Mouse (Mus musculus): ENCODE measurements at regions not wholly inside any gene's neighbourhood (a gene's known extent, or its start where the extent isn't known, plus 50 kb on each side); places are given as distances from the start of the nearest gene placed in this dataset.

GRCm38 (mm10) chrX:11964428-11964827 is 195.7 kb downstream of the Bcor start:
- in situ Hi-C loops (cut with MboI, MseI) = no loop called here

- in situ Hi-C loops (cut with MboI, MseI) = loop anchor here in 1 of 2 experiments (5.0 kb wide), 1 partner anchor 61 kb away; no protein-coding TSS in a partner anchor
Observed at GRCm38 (mm10) chrX:11978679-11979078, 181.5 kb downstream of the Bcor start.

GRCm38 (mm10) chrX:11983276-11983675 is 176.9 kb downstream of the Bcor start:
- in situ Hi-C loops (cut with MboI, MseI) = no loop called here
